Mouse (Mus musculus): ENCODE data around the gene Gm8439. TPM values are rescaled to one million over a fixed set of nuclear protein-coding genes. Genes with fewer than 3 reads are reported as not detected.
"Not testable (repeated sequence)": the region's sequence is repeated elsewhere in the genome, so short reads cannot be mapped to it uniquely, and the experiment has no call there.

The Gm8439 gene
- polyA plus RNA-seq, 1 experiment from 2014 or later: not detected

DNA sequence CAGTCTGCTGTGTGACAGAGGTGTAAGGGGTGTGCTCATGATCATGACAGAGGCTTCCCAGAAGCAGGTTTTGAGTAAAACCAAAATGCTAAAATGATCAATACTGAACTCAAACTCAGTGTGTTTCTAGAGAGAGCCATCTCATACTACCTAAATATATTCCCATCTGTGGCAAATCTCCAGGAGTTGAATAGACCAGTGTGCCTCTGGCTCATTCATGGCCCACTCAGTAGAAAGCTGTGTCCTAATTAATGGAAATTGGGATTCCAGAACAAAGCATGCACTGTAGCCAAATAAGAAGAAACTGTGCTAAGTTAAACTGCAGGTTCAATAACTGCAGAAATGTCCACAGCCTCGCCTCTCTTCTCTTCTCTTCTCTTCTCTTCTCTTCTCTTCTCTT is 1.6 kb upstream of the Gm8439 start:
- 79% methylated on average over 1 of the region's 1 CpGs for WGBS

DNA sequence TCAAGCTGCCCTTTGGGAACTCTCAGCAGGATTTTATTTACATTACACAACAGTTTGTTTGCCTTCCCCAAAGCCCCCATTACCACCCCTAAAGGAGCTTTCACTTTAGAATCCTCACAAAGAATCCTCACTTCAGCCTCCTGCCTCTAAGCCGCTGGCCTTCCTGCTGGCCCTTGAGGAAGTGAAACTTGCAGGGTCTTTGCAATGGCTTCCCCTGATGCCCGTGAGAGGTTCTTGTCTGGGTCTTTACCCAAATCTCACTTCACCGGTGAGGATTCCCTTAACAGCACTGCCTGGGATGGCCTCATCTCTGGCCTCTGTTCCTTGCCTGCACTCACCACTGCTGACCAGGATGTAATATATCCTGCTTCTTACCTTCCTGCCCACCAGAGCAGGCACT is 525 bp downstream of the Gm8439 start:
- Histone ChIP-seq H3K9ac (no peak overlapping the region), H3K27ac (no peak overlapping the region), H3K9me3 (no peaks in the 10 kb centered on the region), H3K4me2 (replicated peaks) (no peak overlapping the region), H3K27me3 (replicated peaks) (peaks cover 12% of the 10 kb centered on the region; the same call in 1 of the 2 replicates), H3K4me1 (no peaks in the 10 kb centered on the region), H3K36me3 (no peaks in the 10 kb centered on the region), H3K4me3 (no peak overlapping the region)
- WGBS: 13% methylated on average over 3 of the region's 3 CpGs
- ATAC-seq (ENCODE audit: low FRiP score, low read depth): no peak

More for the DNA sequence above, 1.6 kb upstream of the Gm8439 start:
- H3K36me3 ChIP-seq: no peaks in the 10 kb centered on the region
- ATAC-seq (ENCODE audit: low FRiP score, low read depth): no peak
- H3K27me3 ChIP-seq (replicated peaks): peaks cover 12% of the 10 kb centered on the region; the same call in 1 of the 2 replicates
- H3K9me3 ChIP-seq: no peaks in the 10 kb centered on the region
- H3K4me3 ChIP-seq: no peak overlapping the region
- H3K9ac ChIP-seq: no peak overlapping the region
- no peaks in the 10 kb centered on the region for H3K4me1 ChIP-seq
- H3K4me2 ChIP-seq (replicated peaks): no peak overlapping the region
- H3K27ac ChIP-seq: no peak overlapping the region

- WGBS: 37% methylated on average over 5 of the region's 5 CpGs
- no peak overlapping the region for H3K9ac ChIP-seq
- H3K9me3 ChIP-seq: no peaks in the 10 kb centered on the region
- no peak overlapping the region for H3K27ac ChIP-seq
- no peak overlapping the region for H3K4me3 ChIP-seq
- H3K36me3 ChIP-seq: no peaks in the 10 kb centered on the region
- H3K4me2 ChIP-seq (replicated peaks): no peak overlapping the region
- peaks cover 12% of the 10 kb centered on the region; the same call in 1 of the 2 replicates for H3K27me3 ChIP-seq (replicated peaks)
- ATAC-seq (ENCODE audit: low FRiP score, low read depth): peak; percentile 92
- H3K4me1 ChIP-seq: no peaks in the 10 kb centered on the region
These were observed 1.4 kb downstream of the Gm8439 start for GRCm38 (mm10) chr4:120589815-120590422.

DNA sequence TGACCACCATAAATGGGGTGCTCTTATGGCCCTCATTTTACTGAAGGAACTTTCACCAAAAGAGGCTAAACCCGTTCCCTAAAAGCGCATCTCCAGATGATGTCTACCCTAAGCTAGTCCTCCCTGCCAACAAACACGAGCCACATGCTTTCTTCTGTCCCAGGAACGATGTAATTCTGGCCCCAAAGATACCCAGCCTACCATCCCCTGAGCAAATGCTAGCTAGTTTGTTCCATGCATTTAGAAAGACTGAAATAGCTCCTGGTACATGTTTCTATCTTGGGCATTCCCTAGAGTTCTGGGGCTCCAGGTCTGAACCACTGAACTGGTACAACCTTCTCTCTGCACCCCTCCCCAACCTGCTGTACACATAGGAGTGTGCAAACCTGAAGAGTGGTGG is 2.4 kb downstream of the Gm8439 start:
- Histone ChIP-seq H3K27me3 (replicated peaks) (peaks cover 12% of the 10 kb centered on the region; the same call in 1 of the 2 replicates), H3K9me3 (no peaks in the 10 kb centered on the region), H3K4me2 (replicated peaks) (no peak overlapping the region), H3K36me3 (no peaks in the 10 kb centered on the region), H3K4me1 (no peaks in the 10 kb centered on the region), H3K4me3 (no peak overlapping the region), H3K27ac (no peak overlapping the region), H3K9ac (no peak overlapping the region)
- ATAC-seq (ENCODE audit: low FRiP score, low read depth): no peak
- 94% methylated on average over 4 of the region's 4 CpGs for WGBS

- H3K4me1 ChIP-seq; H3K9me3 ChIP-seq; H3K9ac ChIP-seq; ATAC-seq (ENCODE audit: low FRiP score, low read depth); H3K36me3 ChIP-seq; H3K4me3 ChIP-seq; H3K27ac ChIP-seq; H3K27me3 ChIP-seq (replicated peaks); H3K4me2 ChIP-seq (replicated peaks): not testable (repeated sequence)
- WGBS: 94% methylated on average over 1 of the region's 1 CpGs
These were observed 7.7 kb downstream of the Gm8439 start for GRCm38 (mm10) chr4:120596210-120596609.

GRCm38 (mm10) chr4:120598922-120599321 is 10.4 kb downstream of the Gm8439 start:
- Histone ChIP-seq H3K4me2 (replicated peaks) (no peak overlapping the region), H3K27ac (no peak overlapping the region), H3K9me3 (no peaks in the 10 kb centered on the region), H3K4me1 (no peaks in the 10 kb centered on the region; the same call in 1 of the 2 replicates), H3K4me3 (no peak overlapping the region), H3K27me3 (replicated peaks) (no peaks in the 10 kb centered on the region), H3K9ac (no peak overlapping the region), H3K36me3 (no peaks in the 10 kb centered on the region)
- no peak for ATAC-seq (ENCODE audit: low FRiP score, low read depth)
- 13% methylated on average over 2 of the region's 2 CpGs for WGBS

- Histone ChIP-seq H3K27me3 (replicated peaks) (no peaks in the 10 kb centered on the region), H3K4me2 (replicated peaks) (no peak overlapping the region), H3K9me3 (no peaks in the 10 kb centered on the region), H3K9ac (no peak overlapping the region), H3K36me3 (no peaks in the 10 kb centered on the region), H3K4me3 (no peak overlapping the region), H3K4me1 (no peaks in the 10 kb centered on the region; the same call in 1 of the 2 replicates), H3K27ac (no peak overlapping the region)
- no peak for ATAC-seq (ENCODE audit: low FRiP score, low read depth)
- 80% methylated on average over 1 of the region's 1 CpGs for WGBS
These were observed 13.2 kb downstream of the Gm8439 start for GRCm38 (mm10) chr4:120601774-120602173.

DNA sequence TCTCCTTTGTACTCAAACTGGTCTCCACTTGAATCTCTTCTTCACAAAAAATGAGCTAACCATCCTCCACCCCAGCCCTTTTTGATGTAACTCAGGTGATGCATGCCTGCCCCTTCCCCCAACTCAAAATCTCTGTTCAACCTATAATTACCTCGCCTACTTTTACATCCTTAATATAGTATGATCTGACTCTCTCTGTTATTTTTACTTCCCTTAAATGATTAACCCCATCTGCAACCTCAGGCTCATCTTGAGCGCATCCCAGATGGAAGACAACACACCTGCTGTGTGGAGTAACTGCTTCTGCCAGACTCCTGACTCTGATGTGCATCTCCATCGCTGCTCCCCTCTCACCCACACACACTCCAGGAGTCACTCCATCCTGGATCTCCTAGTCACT is 14.1 kb downstream of the Gm8439 start:
- Histone ChIP-seq H3K36me3 (no peaks in the 10 kb centered on the region), H3K4me3 (no peak overlapping the region), H3K4me2 (replicated peaks) (no peak overlapping the region), H3K4me1 (no peaks in the 10 kb centered on the region; the same call in 1 of the 2 replicates), H3K9ac (no peak overlapping the region), H3K9me3 (no peaks in the 10 kb centered on the region), H3K27me3 (replicated peaks) (no peaks in the 10 kb centered on the region), H3K27ac (no peak overlapping the region)
- ATAC-seq (ENCODE audit: low FRiP score, low read depth): no peak
- WGBS: 90% methylated on average over 3 of the region's 3 CpGs

DNA sequence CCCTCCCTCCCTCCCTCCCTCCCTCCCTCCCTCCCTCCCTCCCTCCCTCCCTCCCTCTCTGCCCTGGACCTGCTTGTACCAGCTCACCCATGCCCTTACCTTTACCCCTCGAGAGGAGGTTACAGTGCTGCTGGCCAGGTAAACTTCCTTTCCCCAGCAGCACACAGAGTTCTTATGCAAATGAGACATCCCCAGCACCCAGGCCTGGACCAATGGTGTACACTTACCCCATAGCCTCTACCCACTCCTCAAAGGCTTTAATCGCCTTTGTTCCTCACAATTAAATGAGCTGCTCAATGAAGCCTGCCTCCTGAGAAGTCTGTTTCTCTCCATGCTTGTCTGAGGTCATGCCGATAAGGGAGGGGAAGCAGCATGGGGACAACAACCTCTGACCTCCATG is 18.4 kb downstream of the Gm8439 start:
- Histone ChIP-seq H3K36me3 (no peaks in the 10 kb centered on the region), H3K4me3 (no peak overlapping the region), H3K9me3 (no peaks in the 10 kb centered on the region), H3K4me1 (no peaks in the 10 kb centered on the region), H3K9ac (no peak overlapping the region), H3K27ac (no peak overlapping the region), H3K4me2 (replicated peaks) (no peak overlapping the region), H3K27me3 (replicated peaks) (no peaks in the 10 kb centered on the region)
- 27% methylated on average over 3 of the region's 3 CpGs for WGBS
- ATAC-seq (ENCODE audit: low FRiP score, low read depth): peak; percentile 59; the same call in 1 of the 2 replicates

- no peaks in the 10 kb centered on the region for H3K27me3 ChIP-seq (replicated peaks)
- H3K36me3 ChIP-seq: no peaks in the 10 kb centered on the region
- no peak overlapping the region for H3K9ac ChIP-seq
- peaks cover 10% of the 10 kb centered on the region; the same call in 1 of the 2 replicates for H3K4me1 ChIP-seq
- no peak overlapping the region for H3K27ac ChIP-seq
- H3K9me3 ChIP-seq: no peaks in the 10 kb centered on the region
- no peak overlapping the region for H3K4me2 ChIP-seq (replicated peaks)
- ATAC-seq (ENCODE audit: low FRiP score, low read depth): no peak
- WGBS: 84% methylated on average over 3 of the region's 3 CpGs
- H3K4me3 ChIP-seq: no peak overlapping the region
These were observed 22.5 kb downstream of the Gm8439 start for GRCm38 (mm10) chr4:120611005-120611404.

DNA sequence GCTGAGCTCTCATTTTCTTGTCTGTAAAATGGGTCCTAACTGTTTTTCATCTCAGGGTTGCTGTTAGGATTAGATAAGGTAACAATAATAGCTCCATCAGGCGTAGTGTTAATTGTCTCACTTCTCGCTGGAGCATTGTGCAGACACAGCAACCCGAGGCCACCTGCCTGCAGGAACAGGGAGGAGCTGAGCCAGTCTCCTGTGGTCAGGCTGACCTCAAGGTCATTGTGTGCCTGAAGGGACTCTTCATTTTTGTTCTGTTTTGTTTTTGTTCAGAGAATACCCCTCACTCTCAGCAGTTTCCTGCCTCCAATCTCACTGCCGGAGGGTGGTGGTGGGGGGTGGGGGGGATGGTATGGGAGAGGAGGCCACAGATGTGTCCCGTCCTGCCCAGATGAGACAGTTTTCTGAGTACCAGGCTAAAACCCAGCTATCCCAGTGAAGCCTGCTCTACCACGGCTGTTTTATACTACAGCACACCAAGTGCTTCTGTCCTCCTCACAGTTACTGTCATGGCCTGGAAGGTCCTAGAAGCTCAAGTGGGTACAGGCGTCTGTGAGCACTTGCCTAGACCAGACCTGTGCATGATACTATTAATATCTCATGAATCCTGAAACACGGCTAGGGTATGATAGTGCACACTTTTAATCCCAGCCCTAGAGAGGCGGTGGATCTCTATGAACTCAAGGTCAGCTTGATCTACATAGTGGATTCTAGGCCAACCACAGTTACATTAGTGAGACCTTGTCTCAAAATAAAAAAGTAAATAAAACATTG is 23.9 kb downstream of the Gm8439 start:
- Histone ChIP-seq H3K27ac (no peak overlapping the region), H3K27me3 (replicated peaks) (no peaks in the 10 kb centered on the region), H3K4me3 (no peak overlapping the region), H3K4me2 (replicated peaks) (no peak overlapping the region), H3K36me3 (no peaks in the 10 kb centered on the region), H3K4me1 (peaks cover 10% of the 10 kb centered on the region; the same call in 1 of the 2 replicates), H3K9me3 (no peaks in the 10 kb centered on the region), H3K9ac (no peak overlapping the region)
- no peak for ATAC-seq (ENCODE audit: low FRiP score, low read depth)
- WGBS: 25% methylated on average over 9 of the region's 9 CpGs

GRCm38 (mm10) chr4:120613691-120614329 is 25.3 kb downstream of the Gm8439 start:
- no peak overlapping the region for H3K4me2 ChIP-seq (replicated peaks)
- H3K9me3 ChIP-seq: no peaks in the 10 kb centered on the region
- no peak overlapping the region for H3K4me3 ChIP-seq
- peaks cover 10% of the 10 kb centered on the region; the same call in 1 of the 2 replicates for H3K4me1 ChIP-seq
- no peak overlapping the region for H3K9ac ChIP-seq
- H3K36me3 ChIP-seq: no peaks in the 10 kb centered on the region
- no peak; the same call in 1 of the 2 replicates for ATAC-seq (ENCODE audit: low FRiP score, low read depth)
- 61% methylated on average over 8 of the region's 8 CpGs for WGBS
- H3K27ac ChIP-seq: no peak overlapping the region
- H3K27me3 ChIP-seq (replicated peaks): no peaks in the 10 kb centered on the region

All from neural tube, embryonic 12.5 days (tissue).